Mouse (Mus musculus): Measurements from ENCODE around the gene Gm10668.
"Not testable (repeated sequence)": the region's sequence is repeated elsewhere in the genome, so short reads cannot be mapped to it uniquely, and the experiment has no call there.

Gene Gm10668

GRCm38 (mm10) chr7:20730524-20730923 is at the start of gene Gm10668:
Gm10668 (minus strand) TSS chr7:20730624.
- DNase-seq (ENCODE audit: low spot score in 2 of 2), result not testable (repeated sequence)

GRCm38 (mm10) chr7:20770885-20771284 is 40.5 kb upstream of the Gm10668 start, which contains the start of gene Vmn1r112:
Vmn1r112 (plus strand) TSS chr7:20771185.
- not testable (repeated sequence) for DNase-seq (ENCODE audit: low spot score in 2 of 2)

- not testable (repeated sequence) for DNase-seq (ENCODE audit: low spot score in 2 of 2)
These were observed 27.3 kb downstream of the Gm10668 start, which contains the start of gene Vmn1r111 for GRCm38 (mm10) chr7:20703116-20703515. Vmn1r111 (minus strand) TSS chr7:20703216.
